Mouse (Mus musculus) limb, embryonic 10.5 days (tissue): ENCODE measurements around the gene Ypel1. TPM values are rescaled to one million over a fixed set of nuclear protein-coding genes. Genes with fewer than 3 reads are reported as not detected.
A peak's percentile ranks its signal among the peaks of the same experiment; 100 is the strongest.

Source experiments
- microRNA counts: library from miRNA; unstranded; fragments of <30 nt; microRNA quantifications from one replicate; lab custom pipeline; 2017
- microRNA-seq: library from miRNA; unstranded; fragments of <30 nt; microRNA quantifications from one replicate; pipeline ENCODE4, GENCODE M21; 2017
- polyA plus RNA-seq: library from polyadenylated mRNA; unstranded; fragments of >200 nt; fragmentation: Nextera tagmentation; extraction: Ambion mirVana; gene quantifications from 2 replicates; pipeline ENCODE4 v1.2.1, GENCODE M21; 2016

Gene Ypel1
- polyA plus RNA-seq, 1 experiment from 2014 or later = 107 TPM

MicroRNAs within 50 kb of the gene (microRNA counts, 519-probe panel; counts per million panel counts)
- 6,351 counts per million, percentile 95 among the panel's probes with 10 or more counts for microRNA mmu-miR-130b (lab: Ali Mortazavi, UCI)
- microRNA mmu-miR-301b (lab: Ali Mortazavi, UCI) = 4,106 counts per million, percentile 80 among the panel's probes with 10 or more counts

Small RNA genes within 50 kb of the gene (microRNA-seq; reads per million reads assigned to microRNA genes)
- 9,409 reads per million, percentile 95 among the genes with 10 or more reads in this experiment for gene Mir130b
- 173 reads per million, percentile 56 among the genes with 10 or more reads in this experiment for gene Mir301b

Other genes with a start within 250 kb of the Ypel1 start
- 0.24 TPM in 1 of 2 replicates, not detected in the other for gene Spag6l, start 240.2 kb upstream of the Ypel1 start, polyA plus RNA-seq
- gene Igll1, start 205.7 kb upstream of the Ypel1 start, polyA plus RNA-seq = 0.13 TPM in 1 of 2 replicates, not detected in the other
- gene Top3b, start 199.0 kb upstream of the Ypel1 start, polyA plus RNA-seq = 63.1 and 81.1 TPM in 2 replicates
- gene Vpreb1, start 198.9 kb upstream of the Ypel1 start, polyA plus RNA-seq = 2.8 and 3.9 TPM in 2 replicates
- 41.1 and 43.0 TPM in 2 replicates for gene Ppm1f, start 173.2 kb upstream of the Ypel1 start, polyA plus RNA-seq
- 138 and 141 TPM in 2 replicates for gene Mapk1, start 86.3 kb upstream of the Ypel1 start, polyA plus RNA-seq
- gene Ppil2, start 41.6 kb downstream of the Ypel1 start, polyA plus RNA-seq = 138 and 172 TPM in 2 replicates
- 182 and 195 TPM in 2 replicates for gene 2610318N02Rik, start 55.5 kb downstream of the Ypel1 start, polyA plus RNA-seq
- gene Sdf2l1, start 62.7 kb downstream of the Ypel1 start, polyA plus RNA-seq = 87.4 and 114 TPM in 2 replicates
- gene Ydjc, start 74.9 kb downstream of the Ypel1 start, polyA plus RNA-seq = 4.1 and 7.0 TPM in 2 replicates
- gene Ccdc116, start 77.5 kb downstream of the Ypel1 start, polyA plus RNA-seq = 0.40 and 0.63 TPM in 2 replicates
- gene Ube2l3, start 133.0 kb downstream of the Ypel1 start, polyA plus RNA-seq = 432 and 433 TPM in 2 replicates
- 0.18 and 0.49 TPM in 2 replicates for gene Rimbp3, start 138.9 kb downstream of the Ypel1 start, polyA plus RNA-seq
- 16.8 and 19.3 TPM in 2 replicates for gene Hic2, start 163.9 kb downstream of the Ypel1 start, polyA plus RNA-seq
- gene Tmem191c, start 206.4 kb downstream of the Ypel1 start, polyA plus RNA-seq = 4.7 and 9.1 TPM in 2 replicates